Mouse (Mus musculus) E14TG2a.4 (cell line): ENCODE data around the gene Jun.

ENCODE experiments used
- CTCF ChIP-seq: conservative IDR thresholded peaks from 2 replicates; pipeline ENCODE4 v1.5.1; 2014; ENCODE audit warnings: low read length
- NANOG ChIP-seq: IDR thresholded peaks from 2 replicates; pipeline ENCODE4 v1.6.1; 2014; ENCODE audit warnings: borderline replicate concordance, low read length, mixed read lengths
- POU5F1 ChIP-seq: IDR thresholded peaks from 2 replicates; pipeline ENCODE4 v1.6.1; 2014; ENCODE audit warnings: low read length, borderline replicate concordance

GRCm38 (mm10) chr4:95049884-95050517 is 2.0 kb downstream of the Jun start:
- TF ChIP-seq CTCF, result 0 out of 2 replicates have a peak, but pooled peaks have one; percentile 1
- TF ChIP-seq POU5F1, result no peak
- no peak for TF ChIP-seq NANOG
